Mouse (Mus musculus) heart, adult 2 months (tissue): ENCODE measurements around the gene Zmynd8. TPM values are rescaled to one million over a fixed set of nuclear protein-coding genes. Genes with fewer than 3 reads are reported as not detected.

Experiments
- DNase-seq, 2 experiments: peaks; one replicate each; pipeline ENCODE4 v3.0.0; 2021
- H3K27ac ChIP-seq: fragments of 200-600 bp; 2 replicates; pipeline ENCODE4 v1.8.1; 2022
- H3K27me3 ChIP-seq: fragments of 200-500 bp; 2 replicates; pipeline ENCODE4 v1.6.1; 2012; ENCODE audit warnings: mild to moderate bottlenecking, low read length, inconsistent platforms, mixed read lengths; ENCODE audit not compliant: control insufficient read depth, insufficient read depth
- H3K36me3 ChIP-seq: fragments of 200-500 bp; 2 replicates; pipeline ENCODE4 v1.6.1; 2012; ENCODE audit warnings: low read length, inconsistent platforms; ENCODE audit not compliant: control insufficient read depth, insufficient read depth
- H3K4me1 ChIP-seq: fragments of 200-500 bp; 2 replicates; pipeline ENCODE4 v1.6.1; 2011; ENCODE audit warnings: low read length; ENCODE audit not compliant: control insufficient read depth, insufficient read depth
- H3K4me3 ChIP-seq: fragments of 200-600 bp; 2 replicates; pipeline ENCODE4 v1.8.1; 2022
- H3K79me2 ChIP-seq: fragments of 200-500 bp; replicated peaks from 2 replicates; pipeline ENCODE4 v1.6.1; 2012; ENCODE audit warnings: mild to moderate bottlenecking, inconsistent platforms, low read length, moderate library complexity, mixed read lengths; ENCODE audit not compliant: control insufficient read depth, insufficient read depth
- H3K9ac ChIP-seq: fragments of 200-500 bp; 2 replicates; pipeline ENCODE4 v1.6.1; 2012; ENCODE audit warnings: low read depth, mild to moderate bottlenecking, control low read depth, inconsistent platforms, low read length, mixed read lengths
- CTCF ChIP-seq: fragments of 200-600 bp; IDR thresholded peaks from 2 replicates; pipeline ENCODE4 v1.8.1; 2022; ENCODE audit warnings: antibody characterized with exemption, mild to moderate bottlenecking, moderate library complexity
- EP300 ChIP-seq: fragments of 200-500 bp; IDR thresholded peaks from 2 replicates; pipeline ENCODE4 v1.6.1; 2011; ENCODE audit warnings: low read depth, low read length, control low read depth; ENCODE audit not compliant: insufficient read depth
- POLR2A ChIP-seq: fragments of 200-500 bp; IDR thresholded peaks from 2 replicates; pipeline ENCODE4 v1.6.1; 2011; ENCODE audit warnings: mild to moderate bottlenecking, low read depth, low read length, control low read depth; ENCODE audit not compliant: insufficient read depth
- WGBS: fragments of 180-500 bp; shearing (Covaris S2); methylation state at CpG from one replicate; pipeline ENCODE4 v1.1.7; 2018; 5-methylcytosine and 5-hydroxymethylcytosine counted together
- intact Hi-C: fragments of 180-260 bp; cut with DNase I; formaldehyde crosslinking; loops from one replicate; pipeline ENCODE4 v1.15.1; 2025
- polyA plus RNA-seq: library from polyadenylated mRNA; depleted of rRNA; stranded (reverse); fragments of >200 nt; gene quantifications from 2 replicates; pipeline ENCODE4 v1.2.3, GENCODE M21; 2012
- total RNA-seq, 2 experiments: library from RNA; stranded (reverse); gene quantifications; 2 replicates each; pipeline ENCODE4 v1.2.3; 2021

Zmynd8 gene
- total and polyA plus RNA-seq, 3 experiments, result 20.4 to 47.2 (median 44.4) TPM

DNA sequence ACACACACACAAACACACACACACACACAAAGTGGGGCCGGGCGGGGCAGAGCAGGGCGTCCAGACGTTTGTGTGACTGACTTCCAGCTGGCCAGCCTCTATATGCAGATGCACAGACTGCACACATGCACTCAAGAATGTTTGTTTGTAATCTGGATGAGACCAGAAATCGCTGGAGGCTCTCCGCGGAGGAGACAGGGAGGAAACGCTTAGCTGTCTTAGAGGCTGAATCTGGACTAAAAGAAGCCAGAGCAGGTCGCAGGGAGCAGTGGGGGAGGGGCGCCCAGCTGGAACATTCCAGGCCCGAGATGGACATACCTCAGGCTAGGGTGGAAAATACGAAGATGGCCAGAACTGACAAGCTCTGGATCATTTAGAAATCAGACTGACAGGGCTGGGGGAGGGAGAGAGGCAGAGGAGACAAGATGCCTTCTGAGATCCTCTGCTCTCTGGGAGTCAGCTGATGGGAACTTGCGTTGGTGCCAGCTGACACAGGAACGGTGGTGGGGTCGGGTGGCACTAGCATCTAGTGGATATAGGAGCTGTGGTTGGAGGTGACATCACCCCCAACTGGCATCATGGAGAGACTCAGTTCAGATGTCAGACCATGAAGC lies 7.6 kb upstream of the Zmynd8 start:
- peak; percentile 37 to 40 for DNase-seq
- intact Hi-C loops, result no loop called here
- Histone ChIP-seq H3K27me3 (no peaks in the 10 kb centered on the region), H3K4me3 (no peak overlapping the region), H3K79me2 (no peaks in the 10 kb centered on the region), H3K36me3 (no peaks in the 10 kb centered on the region), H3K4me1 (no peaks in the 10 kb centered on the region; the same call in 1 of the 2 replicates), H3K27ac (no peak overlapping the region), H3K9ac (no peak overlapping the region)
- 22% methylated on average over 15 of the region's 15 CpGs for WGBS
- TF ChIP-seq CTCF (no peak), POLR2A (no peak), EP300 (no peak)

DNA sequence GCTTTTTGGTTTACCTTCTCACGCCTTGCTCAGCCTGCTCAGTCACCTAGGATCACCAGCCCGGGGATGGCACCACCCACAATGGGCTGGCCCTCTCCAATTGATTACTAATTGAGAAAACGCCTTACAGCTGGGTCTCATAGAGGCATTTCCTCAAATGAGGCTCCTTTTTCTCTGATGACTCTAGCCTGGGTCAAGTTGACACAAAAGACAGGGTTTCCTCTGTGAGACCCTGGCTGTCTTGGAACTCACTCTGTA lies 2.2 kb upstream of the Zmynd8 start:
- intact Hi-C loops, result no loop called here
- H3K9ac ChIP-seq, result no peak overlapping the region
- H3K27ac ChIP-seq, result no peak overlapping the region

DNA sequence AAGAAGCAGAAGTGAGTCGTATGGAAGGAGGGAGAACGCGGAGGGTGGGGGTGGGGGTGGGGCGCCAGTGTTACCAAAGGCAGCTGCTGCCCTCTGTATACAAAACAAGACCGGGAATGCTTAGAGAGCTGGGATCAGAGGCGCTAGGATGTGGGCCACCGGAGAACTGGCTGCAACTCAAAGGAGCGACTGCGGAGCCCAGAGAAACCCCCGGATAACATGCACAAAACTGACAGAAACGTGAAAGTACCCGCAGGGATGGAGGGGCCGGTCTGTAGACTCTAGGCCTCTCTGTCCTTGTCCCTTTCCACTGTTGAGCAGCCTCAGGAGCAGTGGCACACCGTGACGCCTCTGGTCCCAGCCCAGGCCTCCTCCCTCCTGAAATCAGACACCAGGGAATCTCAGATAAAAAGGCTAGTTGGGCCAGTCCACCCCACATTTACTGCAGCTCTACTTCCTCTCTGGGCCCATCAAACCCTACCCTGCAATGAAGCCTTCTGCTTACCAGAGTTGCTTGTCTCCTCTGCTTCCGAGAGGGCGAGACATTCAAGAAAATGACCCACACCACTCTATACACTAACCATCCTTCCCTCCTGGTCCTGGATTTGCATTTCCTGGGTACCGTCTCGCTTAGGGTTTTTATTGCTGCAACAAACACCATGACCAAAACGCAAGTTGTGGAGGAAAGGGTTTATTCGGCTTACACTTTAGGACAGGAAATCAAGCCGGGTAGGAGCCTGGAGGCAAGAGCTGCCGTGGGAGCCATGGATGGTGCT lies 1.7 kb upstream of the Zmynd8 start:
- 29% methylated on average over 23 of the region's 23 CpGs for WGBS
- no peaks in the 10 kb centered on the region for H3K36me3 ChIP-seq
- DNase-seq, result no peak
- no peaks in the 10 kb centered on the region for H3K27me3 ChIP-seq
- TF ChIP-seq CTCF (peak; percentile 52), EP300 (0 out of 2 replicates have a peak, but pooled peaks have one; percentile 19), POLR2A (no peak)
- H3K27ac ChIP-seq, result peak overlapping the region; percentile 57; the same call in 1 of the 2 replicates
- H3K79me2 ChIP-seq, result no peaks in the 10 kb centered on the region
- peak overlapping the region; percentile 12; the same call in 1 of the 2 replicates for H3K9ac ChIP-seq
- H3K4me1 ChIP-seq, result peaks cover 3% of the 10 kb centered on the region; the same call in 1 of the 2 replicates
- intact Hi-C loops, result loop anchor here (1.0 kb wide), 1 partner anchor 74 kb away; no protein-coding TSS in a partner anchor
- H3K4me3 ChIP-seq, result no peak overlapping the region

More for the DNA sequence above, 2.2 kb upstream of the Zmynd8 start:
- H3K79me2 ChIP-seq, result no peaks in the 10 kb centered on the region
- no peaks in the 10 kb centered on the region for H3K36me3 ChIP-seq
- DNase-seq, result no peak
- H3K4me3 ChIP-seq, result no peak overlapping the region
- H3K27me3 ChIP-seq, result no peaks in the 10 kb centered on the region
- TF ChIP-seq POLR2A, result no peak
- TF ChIP-seq CTCF, result no peak
- no peak for TF ChIP-seq EP300
- peaks cover 3% of the 10 kb centered on the region; the same call in 1 of the 2 replicates for H3K4me1 ChIP-seq
- 69% methylated on average over 3 of the region's 3 CpGs for WGBS

DNA sequence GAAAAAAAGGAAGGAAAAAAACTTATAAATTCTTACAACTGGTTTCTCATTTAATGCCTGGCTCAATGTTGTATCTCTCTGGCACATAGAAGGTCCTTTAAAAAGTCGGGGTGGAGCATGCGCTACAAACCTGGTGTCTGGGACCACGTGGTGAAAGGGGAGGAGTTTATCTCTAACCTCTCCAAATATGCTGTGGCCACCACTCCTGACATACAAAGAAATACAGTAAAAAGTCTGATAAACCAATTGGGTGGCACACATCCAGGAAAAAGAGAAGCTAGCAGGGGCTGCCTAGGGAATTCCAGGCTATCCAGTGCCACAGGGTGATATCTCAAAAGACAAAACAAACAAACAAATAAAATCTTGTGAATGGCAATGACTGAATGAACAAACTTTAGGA lies 1.1 kb upstream of the Zmynd8 start:
- 30% methylated on average over 3 of the region's 3 CpGs for WGBS
- intact Hi-C loops, result loop anchor here (1.0 kb wide), 1 partner anchor 74 kb away; no protein-coding TSS in a partner anchor
- Histone ChIP-seq H3K9ac (no peak overlapping the region), H3K4me3 (no peak overlapping the region), H3K4me1 (peaks cover 3% of the 10 kb centered on the region; the same call in 1 of the 2 replicates), H3K27me3 (no peaks in the 10 kb centered on the region), H3K36me3 (no peaks in the 10 kb centered on the region), H3K79me2 (no peaks in the 10 kb centered on the region), H3K27ac (peak overlapping the region; percentile 57)
- no peak for DNase-seq
- TF ChIP-seq POLR2A, result no peak
- TF ChIP-seq CTCF, result no peak
- no peak for TF ChIP-seq EP300

DNA sequence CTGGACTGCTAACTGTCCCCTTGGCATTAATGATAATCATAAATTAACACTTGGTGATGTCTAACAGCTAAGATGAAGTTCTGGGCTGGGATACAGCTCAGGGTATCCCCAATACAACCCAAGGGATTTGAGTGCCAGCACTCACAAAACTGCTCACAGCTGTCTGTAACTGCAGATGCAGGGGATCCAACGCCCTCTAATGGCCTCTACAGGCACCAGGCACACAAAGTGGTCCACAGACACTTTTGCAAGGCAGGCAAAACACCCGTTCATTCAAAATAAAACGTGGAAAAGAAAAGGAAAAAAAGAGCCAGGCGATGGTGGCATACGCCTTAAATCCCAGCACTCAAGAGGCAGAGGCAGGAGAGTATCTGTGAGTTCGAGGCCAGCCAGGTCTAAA lies 658 bp upstream of the Zmynd8 start:
- intact Hi-C loops, result no loop called here
- TF ChIP-seq POLR2A (no peak), EP300 (no peak), CTCF (no peak)
- Histone ChIP-seq H3K27me3 (no peaks in the 10 kb centered on the region), H3K27ac (no peak overlapping the region; the same call in 1 of the 2 replicates), H3K79me2 (no peaks in the 10 kb centered on the region), H3K36me3 (no peaks in the 10 kb centered on the region), H3K9ac (no peak overlapping the region), H3K4me1 (peaks cover 3% of the 10 kb centered on the region; the same call in 1 of the 2 replicates), H3K4me3 (no peak overlapping the region)
- 71% methylated on average over 6 of the region's 6 CpGs for WGBS
- no peak for DNase-seq

DNA sequence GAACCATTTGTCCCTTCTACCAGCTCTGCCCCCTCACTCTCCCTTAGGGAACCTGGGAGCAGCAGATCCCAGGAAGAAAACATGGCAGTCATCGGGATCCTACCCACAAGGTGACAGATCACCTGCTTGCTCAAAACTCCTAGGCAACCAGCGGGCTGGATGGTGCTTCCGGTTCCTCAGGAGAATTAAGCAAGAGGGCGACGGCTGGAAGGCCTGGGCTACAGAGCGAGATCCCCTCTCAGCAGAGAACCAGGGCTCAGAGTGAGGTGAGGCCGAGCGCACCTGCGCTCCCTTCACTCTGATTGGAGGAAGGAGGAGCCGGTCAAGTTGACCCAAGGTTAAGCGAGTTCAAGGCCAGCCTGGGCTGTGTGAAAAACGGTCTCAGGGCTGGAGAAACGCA lies 2.6 kb downstream of the Zmynd8 start:
- WGBS, result 92% methylated on average over 13 of the region's 13 CpGs
- Histone ChIP-seq H3K9ac (no peak overlapping the region), H3K4me3 (no peak overlapping the region), H3K27ac (no peak overlapping the region), H3K36me3 (no peaks in the 10 kb centered on the region), H3K27me3 (no peaks in the 10 kb centered on the region), H3K79me2 (no peaks in the 10 kb centered on the region), H3K4me1 (peaks cover 3% of the 10 kb centered on the region; the same call in 1 of the 2 replicates)
- intact Hi-C loops, result no loop called here
- TF ChIP-seq EP300, result no peak
- TF ChIP-seq POLR2A, result no peak
- TF ChIP-seq CTCF, result no peak
- DNase-seq, result no peak
